Mouse (Mus musculus): ENCODE measurements around the gene Sf3b6.

- TF ChIP-seq MAFK (IDR thresholded peaks at IDR 0.05; ENCODE audit: insufficient read depth, low read depth, low read length) (no peak), ZNF384 (IDR thresholded peaks at IDR 0.05; ENCODE audit: low read depth, low read length) (no peak), CHD2 (IDR thresholded peaks at IDR 0.05; ENCODE audit: low read depth, low read length) (no peak), ZC3H11A (IDR thresholded peaks at IDR 0.05; ENCODE audit: borderline replicate concordance, low read depth, low read length) (no peak)
Measured at GRCm38 (mm10) chr12:4840741-4841140, 23.4 kb downstream of the Sf3b6 start.

Measured in ES-E14 (cell line).